Mouse (Mus musculus): ENCODE measurements at regions not wholly inside any gene's neighbourhood (a gene's known extent, or its start where the extent isn't known, plus 50 kb on each side); places are given as distances from the start of the nearest gene placed in this dataset.

DNA sequence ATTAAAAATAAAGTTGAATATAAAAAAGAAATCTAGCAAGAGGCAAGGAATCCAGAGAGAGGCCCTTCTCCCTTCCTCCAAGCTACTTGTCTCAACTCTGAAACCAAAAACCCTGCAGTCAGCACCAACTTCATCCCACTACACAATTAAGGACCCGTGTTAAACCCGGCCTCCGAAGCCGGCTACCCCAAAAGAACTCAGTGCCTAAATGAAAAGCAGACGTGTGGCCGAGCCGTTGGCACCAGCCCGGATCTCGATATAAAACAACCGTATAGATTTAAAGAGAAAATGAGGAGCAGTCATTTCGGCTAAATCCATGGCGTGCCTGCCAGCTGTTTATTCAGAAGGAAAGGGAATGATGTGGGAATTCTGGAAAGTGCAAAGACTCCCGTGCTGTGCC is 384.7 kb upstream of the Dynlrb2 start:
- no peak for DNase-seq (ENCODE audit: low spot score)

DNA sequence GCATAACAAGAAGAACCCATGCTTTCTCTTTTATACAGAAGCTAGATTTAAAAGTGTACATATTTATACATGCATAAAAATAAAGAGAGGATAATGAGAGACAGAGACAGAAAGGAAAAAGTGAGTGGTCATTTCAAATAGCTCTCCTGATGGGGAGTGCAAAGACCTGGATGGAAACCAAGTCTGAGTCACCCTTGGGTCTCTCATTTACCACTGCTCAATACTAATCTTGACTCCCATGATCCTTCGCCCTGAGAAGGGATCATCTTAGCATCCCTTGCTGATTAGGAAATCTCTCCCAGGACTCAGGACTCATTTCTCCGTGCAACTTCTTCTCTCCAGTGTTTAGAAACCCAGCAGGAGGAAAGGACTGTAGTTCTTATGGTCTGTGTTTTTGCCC is 386.9 kb upstream of the Dynlrb2 start:
- no peak for DNase-seq (ENCODE audit: low spot score)

DNA sequence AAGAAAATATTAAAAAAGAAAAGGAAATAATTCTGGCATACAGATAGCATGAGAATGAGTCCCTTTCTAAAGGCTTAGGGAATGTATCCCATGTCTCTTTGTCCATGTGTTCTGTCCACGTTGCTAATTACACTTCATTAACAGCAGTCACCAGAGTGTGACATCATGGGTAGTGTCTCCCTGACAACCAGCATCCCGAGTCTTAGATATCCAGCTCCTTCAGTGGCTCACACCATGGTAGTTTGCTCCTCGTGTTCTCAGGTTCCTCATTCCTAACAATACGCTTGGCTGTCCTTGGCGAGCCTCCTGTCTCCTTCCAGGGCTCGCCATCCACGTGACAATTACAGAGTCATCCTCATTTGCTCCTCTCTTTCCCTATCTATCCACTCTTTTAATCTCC is 388.1 kb upstream of the Dynlrb2 start:
- DNase-seq (ENCODE audit: low spot score) = no peak

DNA sequence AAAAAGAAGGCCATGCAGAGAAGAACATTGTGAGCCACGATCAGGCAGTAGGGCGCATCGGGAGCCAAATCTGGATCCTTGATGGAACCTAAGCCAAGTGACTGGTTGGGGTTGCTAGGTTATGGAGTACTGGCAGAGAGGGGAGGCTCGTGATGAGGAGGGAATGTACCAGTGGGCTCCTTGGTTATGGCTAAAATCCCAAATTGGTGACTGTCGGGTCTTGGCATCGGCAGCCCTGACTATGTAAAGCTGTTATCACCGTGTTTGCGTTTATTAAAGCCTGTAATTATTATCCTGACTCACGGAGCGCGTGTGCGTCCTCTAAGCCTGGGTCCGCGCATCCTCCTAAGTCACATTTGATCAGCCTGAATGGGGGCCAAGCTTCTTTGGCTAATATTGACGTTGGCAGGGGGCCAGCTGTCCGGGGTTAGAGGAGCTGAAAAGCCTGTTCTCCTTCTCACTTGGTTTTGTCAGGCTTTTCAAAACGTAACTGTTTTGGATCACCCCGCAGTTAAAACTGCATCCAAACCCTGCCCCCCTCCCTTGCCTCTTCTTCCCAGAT is 388.9 kb upstream of the Dynlrb2 start:
- no peak for DNase-seq (ENCODE audit: low spot score)

DNA sequence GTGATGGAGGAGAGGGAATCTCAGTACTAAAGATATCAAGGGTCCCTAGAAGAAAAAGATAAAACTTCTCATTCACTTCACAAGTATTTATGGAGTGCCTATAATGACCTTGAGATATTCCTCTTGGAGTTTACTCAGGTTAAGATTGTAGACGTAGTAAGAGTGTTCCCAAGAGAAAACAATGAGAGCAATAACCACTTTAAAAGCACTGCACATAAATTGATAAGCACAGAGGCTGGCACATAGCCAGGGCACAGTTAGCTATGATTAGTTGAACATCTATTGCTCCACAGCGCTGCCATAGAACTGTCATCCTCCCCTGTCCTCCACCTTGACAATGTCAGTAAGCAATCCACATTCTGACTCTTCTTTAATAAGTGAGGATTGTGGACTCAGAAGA is 389.8 kb upstream of the Dynlrb2 start:
- no peak for DNase-seq (ENCODE audit: low spot score)

DNA sequence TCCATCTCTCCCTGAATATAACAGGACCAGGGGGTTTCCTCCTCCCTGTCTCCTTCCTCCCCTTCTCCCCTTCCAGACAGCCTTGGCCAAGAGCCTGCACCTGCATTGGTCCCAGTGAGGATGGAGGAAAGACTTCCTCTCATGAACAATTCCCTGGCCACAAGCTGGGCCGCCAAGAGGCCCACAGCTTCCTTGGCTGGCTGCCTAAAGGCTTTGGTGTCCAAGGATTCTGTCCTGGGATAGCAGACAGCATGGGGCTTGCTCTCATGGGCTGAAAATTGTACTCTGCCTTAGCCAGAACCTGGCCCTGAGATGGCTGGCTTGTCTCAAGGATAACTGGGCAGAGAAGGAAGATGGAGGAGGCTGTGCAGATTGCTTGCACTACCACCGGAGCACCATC is 390.3 kb upstream of the Dynlrb2 start:
- no peak for DNase-seq (ENCODE audit: low spot score)

DNA sequence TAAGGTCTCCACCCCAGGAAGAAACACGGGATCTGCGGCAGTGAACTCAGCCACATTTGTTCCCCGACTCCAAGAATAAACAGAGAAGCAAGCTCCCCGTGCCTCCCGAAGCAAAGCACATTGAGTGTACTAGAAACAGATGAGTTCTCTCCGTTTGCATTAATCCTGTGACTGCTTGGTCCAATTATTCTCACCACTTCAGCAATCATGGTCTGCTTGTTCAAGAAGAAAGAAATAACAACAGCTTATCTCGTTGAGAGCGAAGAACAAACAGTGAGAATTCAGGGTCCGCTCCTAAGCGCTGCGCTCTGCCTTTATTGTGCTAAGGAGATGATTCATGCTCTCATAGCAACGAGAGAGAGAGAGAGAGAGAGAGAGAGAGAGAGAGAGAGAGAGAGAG is 393.6 kb upstream of the Dynlrb2 start:
- DNase-seq (ENCODE audit: low spot score) = no peak

DNA sequence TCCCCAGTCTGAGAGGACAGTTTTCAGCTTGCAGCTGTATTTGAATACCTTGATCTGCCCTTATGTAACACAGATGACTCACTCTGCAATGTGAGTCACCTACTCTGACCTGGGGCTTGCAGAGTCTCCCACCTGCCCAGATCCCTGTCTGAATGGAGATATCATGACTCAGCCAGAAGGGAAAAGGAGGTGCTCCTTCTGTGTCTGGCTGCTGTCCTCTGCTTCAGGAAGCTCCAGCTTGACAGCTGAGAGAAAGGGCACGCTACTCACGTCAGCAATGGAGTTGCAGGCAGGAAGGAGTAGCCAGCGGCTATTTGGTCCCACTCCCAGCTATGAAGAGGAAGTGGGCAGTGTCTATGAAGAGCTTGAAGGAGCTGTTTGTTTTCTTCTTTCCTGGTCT is 389.1 kb upstream of the Maf start:
- DNase-seq (ENCODE audit: low spot score) = peak; percentile 25

DNA sequence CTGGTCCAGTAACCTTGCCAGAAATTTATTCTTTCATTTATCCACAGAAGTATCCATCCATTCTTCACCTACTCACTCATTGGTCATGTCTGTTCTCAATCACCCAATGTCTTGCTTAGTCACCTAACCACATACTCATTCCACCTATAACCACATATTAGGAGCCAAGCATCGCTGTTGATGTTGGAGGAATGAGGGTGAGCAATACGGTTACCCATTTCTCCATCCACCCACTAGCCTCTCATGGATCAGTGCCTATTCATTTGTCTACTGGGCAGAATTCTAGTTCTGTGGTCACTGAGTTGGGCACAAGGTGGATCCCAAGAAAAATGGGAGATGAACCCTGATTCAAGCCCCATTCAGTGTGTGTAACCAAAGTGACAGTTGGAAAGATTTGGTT is 375.6 kb upstream of the Maf start:
- DNase-seq (ENCODE audit: low spot score) = no peak

DNA sequence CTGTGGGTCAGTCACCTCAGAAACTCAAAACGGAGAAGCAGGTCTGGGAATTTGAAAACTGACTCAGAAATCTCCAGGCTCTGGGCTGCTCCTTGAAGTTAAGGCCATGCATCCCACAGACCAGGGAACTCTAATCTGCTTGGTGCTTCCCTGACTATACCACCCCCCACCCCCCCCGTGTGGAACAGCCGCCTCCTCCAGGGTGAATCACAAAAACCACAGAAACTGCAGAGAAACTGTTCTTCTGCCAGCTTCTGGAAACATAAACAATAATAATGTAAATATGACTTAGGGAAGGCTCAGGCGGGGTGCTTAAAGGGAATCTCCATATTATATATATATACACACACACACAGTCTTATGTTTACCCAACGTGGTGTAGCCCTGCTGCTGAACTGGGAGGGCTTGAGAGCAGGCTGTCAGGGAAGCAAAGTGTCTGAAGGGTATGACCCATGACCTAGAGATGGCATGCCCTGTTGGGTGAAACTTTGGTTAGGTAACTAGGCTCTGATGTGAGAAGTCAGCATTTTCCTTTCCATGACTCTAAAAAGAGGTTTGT is 371.3 kb upstream of the Maf start:
- DNase-seq (ENCODE audit: low spot score) = no peak

DNA sequence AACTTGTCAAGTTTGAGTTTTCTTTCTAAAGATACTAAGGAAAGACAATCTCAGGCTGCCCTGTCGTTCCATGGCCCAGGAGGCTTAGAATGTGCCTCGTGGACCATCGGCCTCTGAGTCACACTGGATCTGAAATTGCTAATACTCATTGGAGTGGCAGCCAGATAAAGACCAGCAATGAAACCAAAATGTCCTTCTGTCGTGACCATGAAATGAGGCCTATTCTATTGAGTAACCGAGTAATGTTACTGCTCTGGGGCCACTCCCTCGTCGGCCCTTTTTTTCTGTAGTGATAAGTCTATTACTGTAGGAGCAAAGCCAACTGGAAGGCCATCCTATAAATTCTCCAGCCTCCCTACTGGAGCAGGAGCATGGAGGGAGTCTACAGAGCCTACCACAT is 363.9 kb upstream of the Maf start:
- no peak for DNase-seq (ENCODE audit: low spot score)

DNA sequence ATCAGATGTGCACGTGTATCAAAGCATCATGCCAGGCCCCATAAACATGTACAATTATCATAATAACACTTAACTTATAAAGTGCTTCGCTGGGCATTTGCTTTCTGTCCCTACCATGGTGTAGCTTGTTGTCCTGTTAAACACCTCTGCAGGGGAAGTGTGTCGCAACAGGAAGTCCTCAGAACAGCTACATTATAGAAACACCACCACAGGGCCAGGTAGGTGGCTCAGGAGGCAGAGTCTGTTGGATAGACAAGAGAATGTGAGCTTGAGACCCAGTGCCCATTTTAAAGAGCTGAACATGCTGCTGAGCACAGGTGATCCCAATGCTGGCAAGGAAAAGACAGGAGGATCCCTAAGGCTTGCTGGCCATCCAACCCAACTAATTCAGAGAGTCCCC is 361.9 kb upstream of the Maf start:
- no peak for DNase-seq (ENCODE audit: low spot score)

DNA sequence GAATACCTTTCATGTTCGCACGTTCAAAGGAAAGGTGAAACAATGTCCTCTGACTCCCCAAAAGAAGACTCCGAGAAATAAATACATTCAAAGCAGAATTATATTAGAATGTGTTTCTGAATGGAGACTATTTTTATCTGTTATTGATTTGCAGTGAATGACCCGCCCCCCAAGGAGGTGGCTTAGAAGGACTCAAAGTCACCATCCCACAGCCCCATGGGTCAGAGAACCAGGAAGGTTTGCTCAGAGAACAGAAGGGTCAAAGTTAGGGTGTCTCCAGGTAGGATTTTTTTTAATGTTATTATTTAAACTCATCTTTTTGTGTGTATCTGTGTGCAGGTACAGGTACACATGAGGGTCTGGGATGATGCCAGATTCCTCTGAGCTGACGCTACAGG is 360.4 kb upstream of the Maf start:
- no peak for DNase-seq (ENCODE audit: low spot score)

DNA sequence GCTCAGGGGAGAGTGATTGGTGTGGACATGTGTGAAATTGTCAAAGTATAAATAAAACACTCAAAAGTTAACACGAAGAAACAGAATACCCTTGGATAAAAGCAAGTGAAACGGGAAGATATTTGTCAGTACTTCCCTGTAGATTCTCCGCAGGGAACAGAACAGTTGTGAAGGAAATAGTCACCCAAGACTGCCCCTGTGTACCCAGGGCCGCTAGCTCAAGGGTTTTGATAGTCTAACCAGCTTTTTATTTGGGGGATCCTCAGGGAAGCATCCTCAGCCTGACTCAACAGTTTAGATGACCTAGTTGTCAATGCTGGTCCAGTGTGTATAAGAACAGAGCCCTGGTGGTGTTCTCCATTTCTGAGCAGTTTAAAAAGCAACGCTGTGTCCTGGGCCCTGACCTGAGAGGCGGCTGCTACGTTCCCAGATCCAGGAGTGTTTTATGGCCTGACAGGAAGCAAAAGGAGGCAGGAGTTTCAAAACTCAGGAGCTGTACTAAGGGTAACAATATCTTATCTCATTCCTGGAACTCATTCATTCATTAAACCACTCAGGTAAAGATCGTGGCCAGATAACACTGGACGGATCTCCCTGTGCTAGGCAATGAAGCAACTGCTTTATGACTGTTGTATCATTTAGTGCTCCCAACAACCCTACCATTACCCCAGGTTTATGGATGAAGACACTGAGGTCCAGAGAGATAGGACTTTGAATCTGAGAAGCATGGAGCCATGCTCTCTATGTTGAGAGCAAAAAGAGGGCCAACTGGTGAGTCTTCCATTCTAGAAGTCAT is 359.8 kb upstream of the Maf start:
- no peak for DNase-seq (ENCODE audit: low spot score)

DNA sequence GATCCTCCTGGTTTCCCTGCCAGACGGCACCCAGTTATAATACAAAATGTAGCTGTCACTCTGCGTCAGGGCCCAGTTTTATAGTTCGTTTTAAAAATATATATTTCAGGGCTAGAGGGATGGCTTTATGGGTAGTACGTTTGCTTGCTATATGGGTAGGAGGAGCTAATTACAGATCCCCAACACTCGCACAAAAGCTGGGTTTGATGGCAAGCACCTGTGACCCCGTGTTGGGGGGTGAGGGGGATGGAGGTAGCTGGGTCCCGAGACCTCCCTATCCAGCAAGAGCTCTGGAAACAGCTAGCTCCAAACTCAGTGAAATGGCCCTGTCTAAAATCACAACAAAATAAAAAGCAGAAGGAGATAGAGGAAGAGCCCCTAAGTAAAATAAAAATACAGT is 358.3 kb upstream of the Maf start:
- no peak for DNase-seq (ENCODE audit: low spot score)

DNA sequence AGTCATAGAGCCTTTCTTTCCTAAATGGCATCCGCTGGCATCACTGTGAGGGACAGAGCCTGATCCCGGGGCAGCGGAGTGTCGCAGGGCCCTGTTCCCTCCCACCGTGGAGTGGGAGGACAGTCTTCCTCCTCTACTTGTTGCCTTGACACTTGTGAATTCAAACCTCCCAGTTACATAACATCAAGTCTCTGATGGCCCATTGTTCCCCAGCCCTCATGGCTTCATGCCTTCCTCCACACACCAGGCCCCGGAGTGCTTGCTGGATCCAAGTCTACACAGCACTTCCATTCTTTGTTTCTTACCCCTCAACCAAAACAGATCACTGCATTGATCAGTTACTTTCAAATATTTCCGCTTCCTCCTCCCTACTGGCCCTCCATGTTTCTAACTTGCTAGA is 357.7 kb upstream of the Maf start:
- DNase-seq (ENCODE audit: low spot score) = no peak

DNA sequence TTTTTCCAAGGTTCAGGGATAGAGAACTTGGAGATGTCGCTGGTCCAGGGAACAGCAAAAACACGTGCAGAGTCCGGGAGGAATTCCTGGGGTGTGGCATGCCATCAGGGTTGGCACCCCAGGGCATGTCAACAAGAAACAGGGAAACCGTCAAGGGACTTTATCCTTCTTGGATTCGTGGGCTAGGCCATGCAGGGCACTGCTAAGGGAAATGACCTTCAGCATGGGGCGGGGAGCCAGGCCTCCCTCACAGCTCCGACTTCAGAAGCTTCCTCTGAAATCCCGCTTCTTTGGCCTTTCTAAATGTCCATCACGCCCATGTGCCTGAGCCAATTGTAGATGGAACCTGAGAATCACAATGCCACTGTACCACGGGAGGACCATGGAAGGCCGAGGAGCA is 357.0 kb upstream of the Maf start:
- no peak for DNase-seq (ENCODE audit: low spot score)

DNA sequence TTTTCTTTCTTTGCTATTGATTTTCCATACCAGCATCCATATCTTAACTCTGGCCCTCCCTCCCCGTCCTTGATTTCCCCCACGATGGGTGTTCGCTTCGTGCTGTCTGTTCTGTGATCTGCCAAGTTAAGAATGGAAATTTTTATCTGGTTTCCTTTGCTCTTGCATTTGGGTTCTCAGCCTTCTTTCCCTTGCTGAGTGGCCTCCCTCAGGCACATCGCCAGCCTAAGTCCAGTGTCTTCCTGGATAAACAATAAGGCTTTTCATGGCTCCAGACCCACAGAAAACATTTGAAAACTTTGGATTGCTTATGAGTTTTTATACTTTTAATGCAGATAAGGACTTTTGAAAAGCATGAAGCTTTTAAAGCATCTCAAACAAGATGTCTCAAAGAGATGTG is 355.9 kb upstream of the Maf start:
- no peak for DNase-seq (ENCODE audit: low spot score)

DNA sequence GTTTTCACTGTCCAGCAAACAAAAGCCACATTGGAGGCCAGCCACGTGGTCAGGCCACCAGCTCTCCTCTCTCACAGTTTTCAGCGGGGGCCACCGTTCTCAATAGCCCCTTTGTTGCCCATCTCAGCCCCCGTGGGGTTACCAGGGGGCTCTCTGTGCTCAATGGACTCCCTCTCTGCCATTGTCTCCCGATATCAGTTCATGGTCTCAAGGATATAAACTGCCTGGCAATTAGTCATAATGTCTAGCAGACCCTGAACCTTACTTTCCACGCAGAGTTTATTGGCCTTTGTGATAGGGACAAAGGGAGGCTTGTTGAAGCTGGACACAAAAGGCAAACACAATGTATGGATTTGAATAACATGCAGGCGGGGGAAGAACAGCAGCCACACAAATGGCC is 345.9 kb upstream of the Maf start:
- peak; percentile 79 for DNase-seq (ENCODE audit: low spot score)

DNA sequence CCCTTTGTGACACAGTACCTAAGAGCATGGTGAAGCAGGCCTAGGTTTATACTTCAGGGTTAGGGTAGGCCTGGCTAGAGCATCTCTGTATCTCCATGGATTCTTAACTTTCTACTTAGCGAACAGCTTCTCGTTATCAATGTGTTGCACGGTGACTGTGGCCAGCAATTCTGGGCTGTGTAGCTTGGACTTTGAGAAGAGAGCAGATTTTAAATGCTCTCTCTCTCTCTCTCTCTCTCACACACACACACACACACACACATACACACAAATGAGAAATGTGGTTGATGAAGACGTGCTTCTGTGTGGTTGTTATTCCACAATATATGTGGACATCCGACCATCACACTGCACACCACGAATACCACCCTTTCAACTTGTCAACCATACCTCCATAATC is 345.4 kb upstream of the Maf start:
- DNase-seq (ENCODE audit: low spot score) = no peak

DNA sequence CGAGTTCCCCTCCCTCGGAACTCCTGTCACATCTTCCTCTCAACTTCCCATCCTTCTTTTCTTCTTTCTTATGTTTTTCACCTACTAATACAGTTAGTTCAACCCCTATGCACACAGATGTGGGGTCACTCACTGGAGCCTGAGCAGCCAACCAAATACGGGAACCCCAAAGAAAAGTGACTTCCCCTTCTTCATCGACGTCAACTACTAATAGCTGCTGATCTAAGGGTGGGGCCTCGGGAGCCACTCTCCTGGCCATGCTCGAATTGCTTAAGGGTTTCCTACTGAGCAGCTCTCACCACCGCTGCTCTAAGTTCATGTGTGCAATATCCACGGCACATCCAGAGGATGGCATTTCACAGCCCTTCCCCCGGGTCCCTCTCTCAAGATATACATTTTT is 340.9 kb upstream of the Maf start:
- DNase-seq (ENCODE audit: low spot score) = no peak

DNA sequence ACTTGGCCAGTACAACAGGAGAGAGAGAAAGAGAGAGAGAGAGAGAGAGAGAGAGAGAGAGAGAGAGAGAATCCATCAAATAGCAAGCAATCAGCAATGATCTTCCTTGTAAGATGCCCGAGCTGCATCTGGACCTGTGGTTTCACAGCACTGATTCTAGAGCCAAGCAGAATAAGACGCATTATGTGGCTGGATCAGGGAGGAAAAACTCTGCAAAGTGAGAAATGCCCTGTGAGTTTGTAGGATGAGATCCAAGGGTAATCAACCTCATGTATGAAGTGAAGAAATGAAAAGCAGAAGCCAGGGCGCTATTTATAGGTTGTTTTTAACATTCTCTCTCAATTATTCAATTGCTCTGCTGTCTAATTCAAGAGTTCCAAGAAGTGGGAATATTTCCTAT is 339.3 kb upstream of the Maf start:
- DNase-seq (ENCODE audit: low spot score) = no peak

DNA sequence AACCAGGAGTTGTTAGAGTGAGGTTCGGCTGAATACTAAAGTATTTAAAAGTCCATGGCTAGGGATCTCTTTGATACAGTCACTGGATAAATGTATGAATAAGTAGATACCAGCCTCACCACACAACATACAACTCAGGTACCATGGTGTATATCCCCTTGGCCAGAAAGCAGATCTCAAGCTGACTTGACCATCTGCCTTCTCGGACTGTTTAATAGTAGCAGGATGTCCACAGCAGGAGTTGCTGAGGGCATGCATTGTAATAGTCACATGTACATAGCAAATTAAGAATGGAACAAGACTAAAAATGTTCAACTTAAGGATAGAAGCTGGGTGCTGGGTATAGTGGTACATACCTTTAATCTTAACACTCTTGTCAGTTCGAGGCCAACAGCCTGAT is 337.9 kb upstream of the Maf start:
- DNase-seq (ENCODE audit: low spot score) = no peak

DNA sequence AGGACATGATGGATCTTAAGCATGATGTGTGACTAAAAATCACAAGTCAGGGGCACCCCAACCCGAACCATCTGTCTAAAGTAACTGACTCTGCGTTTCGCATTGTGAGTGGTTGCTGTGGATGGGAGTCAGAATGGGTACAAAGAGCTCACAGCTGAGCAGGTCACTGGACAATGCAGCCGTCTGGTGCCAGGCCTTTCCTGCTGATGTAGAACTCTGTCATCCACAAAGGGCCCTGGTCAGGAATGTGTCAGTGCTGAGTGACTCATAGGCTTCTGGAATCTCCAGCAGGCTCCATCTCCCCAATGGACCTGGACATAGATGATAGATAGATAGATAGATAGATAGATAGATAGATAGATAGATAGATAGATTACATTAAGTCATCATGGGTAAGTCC is 335.8 kb upstream of the Maf start:
- no peak for DNase-seq (ENCODE audit: low spot score)

Measured in embryo, embryonic 10 days (tissue).